Mouse (Mus musculus): ENCODE measurements around the gene Tent5c. TPM values are rescaled to one million over a fixed set of nuclear protein-coding genes. Genes with fewer than 3 reads are reported as not detected.
"Not testable (repeated sequence)": the region's sequence is repeated elsewhere in the genome, so short reads cannot be mapped to it uniquely, and the experiment has no call there.

Tent5c gene
- polyA plus RNA-seq, 1 experiment from 2014 or later: 3.8 TPM

DNA sequence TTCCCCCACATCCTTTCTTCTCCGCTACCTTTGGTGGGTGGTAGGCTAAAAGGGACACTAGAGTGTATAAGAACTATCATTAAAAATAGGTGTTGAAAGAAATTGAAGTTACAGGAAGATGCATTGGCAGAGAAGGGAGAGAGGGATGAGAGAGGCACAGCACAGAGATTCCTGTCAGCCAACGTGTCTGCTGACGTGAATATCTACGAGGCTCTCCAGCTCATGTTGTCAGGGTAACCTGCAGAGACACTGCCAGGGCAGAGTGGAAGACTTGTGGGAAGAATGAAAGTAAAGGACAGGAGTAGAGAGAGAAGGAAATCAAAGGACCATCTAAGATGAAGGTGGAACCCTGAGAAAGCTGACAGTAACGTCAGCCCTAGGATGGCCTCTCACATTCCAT lies 73.5 kb downstream of the Tent5c start:
- H3K9me3 ChIP-seq (replicated peaks; ENCODE audit: low read length): no peaks in the 10 kb centered on the region
- WGBS: 78% methylated on average over 5 of the region's 5 CpGs
- ATAC-seq (replicated peaks; ENCODE audit: low FRiP score, low read depth): no peak

DNA sequence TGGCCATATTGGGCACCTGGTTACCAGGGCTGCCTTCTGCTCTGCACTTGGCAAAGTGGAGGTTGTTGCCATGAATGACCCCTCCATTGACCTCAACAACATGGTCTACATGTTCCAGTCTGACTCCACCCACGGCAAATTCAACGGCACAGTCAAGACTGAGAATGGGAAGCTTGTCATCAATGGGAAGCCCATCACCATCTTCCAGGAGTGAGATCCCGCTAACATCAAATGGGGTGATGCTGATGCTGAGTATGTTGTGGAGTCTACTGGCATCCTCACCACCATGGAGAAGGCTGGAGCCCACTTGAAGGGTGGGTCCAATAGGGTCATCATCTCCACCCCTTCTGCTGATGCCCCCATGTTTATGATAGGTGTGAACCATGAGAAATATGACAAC lies 75.5 kb downstream of the Tent5c start:
- not testable (repeated sequence) for H3K9me3 ChIP-seq (replicated peaks; ENCODE audit: low read length); H3K4me1 ChIP-seq (replicated peaks; ENCODE audit: insufficient read depth, low read length); DNase-seq (ENCODE audit: low spot score); H3K36me3 ChIP-seq (ENCODE audit: insufficient read depth, low read length); H3K27ac ChIP-seq; H3K4me2 ChIP-seq (ENCODE audit: low read length); ATAC-seq (replicated peaks; ENCODE audit: low FRiP score, low read depth); H3K9ac ChIP-seq (ENCODE audit: low read depth, low read length); H3K4me3 ChIP-seq (replicated peaks; ENCODE audit: low read depth, low read length); H3K27me3 ChIP-seq (ENCODE audit: insufficient read depth, low read length)
- WGBS: 95% methylated on average over 3 of the region's 3 CpGs

More for the DNA sequence above, 73.5 kb downstream of the Tent5c start:
- TF ChIP-seq CTCF (IDR thresholded peaks at IDR 0.05; ENCODE audit: low read depth): no peak
- 0 out of 2 replicates have a peak, but pooled peaks cover 9% of the 10 kb centered on the region for H3K4me1 ChIP-seq (replicated peaks; ENCODE audit: insufficient read depth, low read length)
- no peak overlapping the region for H3K4me2 ChIP-seq (ENCODE audit: low read length)
- H3K27ac ChIP-seq: no peak overlapping the region
- H3K36me3 ChIP-seq (ENCODE audit: insufficient read depth, low read length): no peaks in the 10 kb centered on the region
- DNase-seq (ENCODE audit: low spot score): no peak
- H3K4me3 ChIP-seq (replicated peaks; ENCODE audit: low read depth, low read length): no peak overlapping the region
- no peaks in the 10 kb centered on the region for H3K27me3 ChIP-seq (ENCODE audit: insufficient read depth, low read length)
- no peak overlapping the region for H3K9ac ChIP-seq (ENCODE audit: low read depth, low read length)

DNA sequence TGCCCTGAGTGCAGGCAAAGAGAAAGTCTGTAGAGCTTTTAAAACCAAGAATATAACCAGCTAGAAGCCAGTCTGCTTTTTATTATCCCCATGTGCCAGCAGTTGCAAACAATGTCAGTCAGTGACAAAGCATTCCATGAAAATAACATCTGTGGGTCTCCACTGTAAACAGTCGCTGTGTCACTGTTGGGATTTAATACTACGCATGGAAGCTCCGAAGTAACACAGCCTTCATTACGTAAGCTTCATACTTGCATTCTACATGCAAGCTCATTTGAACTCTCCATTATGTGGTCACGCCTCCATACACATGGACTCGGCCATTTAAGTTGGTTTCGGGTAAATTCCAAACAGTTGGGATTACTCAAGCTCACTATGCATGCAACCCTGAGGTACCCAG lies 77.2 kb downstream of the Tent5c start:
- Histone ChIP-seq H3K4me3 (replicated peaks; ENCODE audit: low read depth, low read length) (no peak overlapping the region), H3K36me3 (ENCODE audit: insufficient read depth, low read length) (no peaks in the 10 kb centered on the region), H3K27ac (no peak overlapping the region), H3K4me2 (ENCODE audit: low read length) (no peak overlapping the region), H3K9ac (ENCODE audit: low read depth, low read length) (no peak overlapping the region), H3K27me3 (ENCODE audit: insufficient read depth, low read length) (no peaks in the 10 kb centered on the region), H3K4me1 (replicated peaks; ENCODE audit: insufficient read depth, low read length) (no peaks in the 10 kb centered on the region), H3K9me3 (replicated peaks; ENCODE audit: low read length) (no peaks in the 10 kb centered on the region)
- DNase-seq (ENCODE audit: low spot score) (no peak), ATAC-seq (replicated peaks; ENCODE audit: low FRiP score, low read depth) (no peak)
- WGBS: 63% methylated on average over 7 of the region's 7 CpGs
- no peak for TF ChIP-seq CTCF (IDR thresholded peaks at IDR 0.05; ENCODE audit: low read depth)

DNA sequence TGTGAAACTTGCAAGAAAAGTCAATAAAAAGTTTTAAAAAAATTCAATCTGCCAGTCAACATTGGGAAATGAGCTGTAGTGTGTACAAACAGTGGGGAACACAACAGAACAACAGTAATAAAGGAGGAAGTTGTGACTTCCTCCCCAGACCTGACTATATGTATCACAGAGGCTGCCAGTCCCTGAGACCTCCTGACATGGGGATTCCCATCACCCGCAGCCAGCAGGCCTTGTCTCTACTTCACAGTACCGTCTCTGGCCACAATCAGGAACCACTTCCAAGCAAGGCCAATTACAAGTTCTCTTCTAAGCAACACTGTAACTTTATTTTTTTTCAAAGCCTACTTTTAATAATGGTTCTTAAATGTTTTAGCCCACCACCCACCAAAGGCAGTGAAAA lies 79.8 kb downstream of the Tent5c start:
- TF ChIP-seq CTCF (IDR thresholded peaks at IDR 0.05; ENCODE audit: low read depth): no peak
- Histone ChIP-seq H3K27me3 (ENCODE audit: insufficient read depth, low read length) (no peaks in the 10 kb centered on the region), H3K36me3 (ENCODE audit: insufficient read depth, low read length) (no peaks in the 10 kb centered on the region), H3K4me1 (replicated peaks; ENCODE audit: insufficient read depth, low read length) (no peaks in the 10 kb centered on the region), H3K9ac (ENCODE audit: low read depth, low read length) (no peak overlapping the region), H3K4me3 (replicated peaks; ENCODE audit: low read depth, low read length) (no peak overlapping the region), H3K4me2 (ENCODE audit: low read length) (no peak overlapping the region), H3K9me3 (replicated peaks; ENCODE audit: low read length) (no peaks in the 10 kb centered on the region), H3K27ac (no peak overlapping the region)
- DNase-seq (ENCODE audit: low spot score): no peak
- 83% methylated on average over 2 of the region's 2 CpGs for WGBS
- no peak for ATAC-seq (replicated peaks; ENCODE audit: low FRiP score, low read depth)

DNA sequence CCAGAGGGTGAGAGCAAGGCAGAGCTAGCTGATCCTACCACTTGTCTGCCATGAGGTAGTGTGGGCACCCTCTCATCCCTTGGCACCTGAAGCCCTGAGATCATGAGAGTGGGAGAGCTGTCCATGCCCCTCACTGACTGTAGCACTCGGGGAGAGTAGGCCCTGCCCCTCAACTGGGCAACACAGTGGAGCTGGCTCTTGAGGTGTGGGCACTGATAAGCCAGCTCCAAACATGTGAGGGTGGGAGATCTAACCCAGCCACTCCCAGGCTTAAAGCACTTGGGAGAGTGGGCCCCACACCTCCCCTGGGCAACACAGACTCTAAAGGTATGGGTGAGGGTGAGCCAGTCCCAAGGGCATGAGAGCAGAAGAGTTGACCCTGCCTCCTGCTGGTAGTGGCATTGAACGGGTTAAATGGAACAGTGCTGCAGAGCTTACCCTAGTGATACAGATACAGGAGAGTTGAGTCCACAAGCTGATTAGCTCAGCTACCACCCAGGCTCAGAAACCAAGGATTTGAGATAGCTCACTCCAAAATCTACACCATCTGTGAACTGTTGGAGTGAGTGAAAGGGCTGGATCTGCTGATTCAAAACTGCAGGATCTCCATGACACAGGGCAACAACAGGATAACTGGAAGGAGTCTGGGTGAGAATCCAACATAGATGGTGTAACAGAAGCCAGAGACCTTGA lies 80.6 kb downstream of the Tent5c start:
- TF ChIP-seq CTCF (IDR thresholded peaks at IDR 0.05; ENCODE audit: low read depth): no peak
- no peak overlapping the region for H3K4me2 ChIP-seq (ENCODE audit: low read length)
- no peaks in the 10 kb centered on the region for H3K4me1 ChIP-seq (replicated peaks; ENCODE audit: insufficient read depth, low read length)
- WGBS: 75% methylated on average over 2 of the region's 2 CpGs
- no peaks in the 10 kb centered on the region for H3K36me3 ChIP-seq (ENCODE audit: insufficient read depth, low read length)
- ATAC-seq (replicated peaks; ENCODE audit: low FRiP score, low read depth) (peak; percentile 21; the same call in 1 of the 2 replicates), DNase-seq (ENCODE audit: low spot score) (no peak)
- no peaks in the 10 kb centered on the region for H3K27me3 ChIP-seq (ENCODE audit: insufficient read depth, low read length)
- no peak overlapping the region for H3K4me3 ChIP-seq (replicated peaks; ENCODE audit: low read depth, low read length)
- no peaks in the 10 kb centered on the region for H3K9me3 ChIP-seq (replicated peaks; ENCODE audit: low read length)
- no peak overlapping the region for H3K27ac ChIP-seq
- no peak overlapping the region for H3K9ac ChIP-seq (ENCODE audit: low read depth, low read length)

DNA sequence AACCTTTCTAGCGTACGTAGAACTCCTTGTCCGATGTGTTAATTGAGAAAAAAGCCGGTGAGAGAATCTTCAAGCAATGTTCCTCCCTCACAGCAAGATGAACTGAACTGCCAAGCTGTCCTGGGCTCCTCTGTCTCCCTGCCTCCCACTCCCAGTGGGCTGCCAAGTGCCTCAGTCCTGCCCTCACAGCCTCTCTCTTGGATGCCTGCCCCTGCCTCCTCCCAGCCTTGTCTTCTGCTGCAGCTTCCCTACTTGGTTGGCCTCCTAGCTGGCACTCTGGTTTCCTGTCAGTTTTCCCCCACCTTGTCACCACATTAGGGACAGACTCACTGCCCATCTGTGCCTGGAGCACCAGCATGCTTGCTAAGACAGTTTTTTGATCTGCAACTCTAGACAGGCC lies 86.5 kb downstream of the Tent5c start:
- DNase-seq (ENCODE audit: low spot score) (no peak), ATAC-seq (replicated peaks; ENCODE audit: low FRiP score, low read depth) (no peak)
- H3K4me1 ChIP-seq (replicated peaks; ENCODE audit: insufficient read depth, low read length): no peaks in the 10 kb centered on the region
- WGBS: 54% methylated on average over 4 of the region's 4 CpGs
- H3K4me3 ChIP-seq (replicated peaks; ENCODE audit: low read depth, low read length): no peak overlapping the region
- H3K27me3 ChIP-seq (ENCODE audit: insufficient read depth, low read length): no peaks in the 10 kb centered on the region
- no peak overlapping the region for H3K9ac ChIP-seq (ENCODE audit: low read depth, low read length)
- H3K27ac ChIP-seq: no peak overlapping the region
- no peak for TF ChIP-seq CTCF (IDR thresholded peaks at IDR 0.05; ENCODE audit: low read depth)
- H3K4me2 ChIP-seq (ENCODE audit: low read length): no peak overlapping the region
- no peaks in the 10 kb centered on the region for H3K36me3 ChIP-seq (ENCODE audit: insufficient read depth, low read length)
- H3K9me3 ChIP-seq (replicated peaks; ENCODE audit: low read length): no peaks in the 10 kb centered on the region

Other genes starting within 250 kb of the Tent5c start
- 89.7 and 93.2 TPM in 2 replicates for gene Man1a2, start 196.2 kb upstream of the Tent5c start, polyA plus RNA-seq (2015; fragmentation: Nextera tagmentation; extraction: Ambion mirVana)

Data from kidney, postnatal 0 days (tissue).